Mouse (Mus musculus): ENCODE data around the gene Shank1. TPM values are rescaled to one million over a fixed set of nuclear protein-coding genes. Genes with fewer than 3 reads are reported as not detected.
"Not testable (repeated sequence)": the region's sequence is repeated elsewhere in the genome, so short reads cannot be mapped to it uniquely, and the experiment has no call there.

Gene Shank1
- 100 to 1,000 TPM; 568 to 623 (median 583) TPM for total RNA-seq (2022)

DNA sequence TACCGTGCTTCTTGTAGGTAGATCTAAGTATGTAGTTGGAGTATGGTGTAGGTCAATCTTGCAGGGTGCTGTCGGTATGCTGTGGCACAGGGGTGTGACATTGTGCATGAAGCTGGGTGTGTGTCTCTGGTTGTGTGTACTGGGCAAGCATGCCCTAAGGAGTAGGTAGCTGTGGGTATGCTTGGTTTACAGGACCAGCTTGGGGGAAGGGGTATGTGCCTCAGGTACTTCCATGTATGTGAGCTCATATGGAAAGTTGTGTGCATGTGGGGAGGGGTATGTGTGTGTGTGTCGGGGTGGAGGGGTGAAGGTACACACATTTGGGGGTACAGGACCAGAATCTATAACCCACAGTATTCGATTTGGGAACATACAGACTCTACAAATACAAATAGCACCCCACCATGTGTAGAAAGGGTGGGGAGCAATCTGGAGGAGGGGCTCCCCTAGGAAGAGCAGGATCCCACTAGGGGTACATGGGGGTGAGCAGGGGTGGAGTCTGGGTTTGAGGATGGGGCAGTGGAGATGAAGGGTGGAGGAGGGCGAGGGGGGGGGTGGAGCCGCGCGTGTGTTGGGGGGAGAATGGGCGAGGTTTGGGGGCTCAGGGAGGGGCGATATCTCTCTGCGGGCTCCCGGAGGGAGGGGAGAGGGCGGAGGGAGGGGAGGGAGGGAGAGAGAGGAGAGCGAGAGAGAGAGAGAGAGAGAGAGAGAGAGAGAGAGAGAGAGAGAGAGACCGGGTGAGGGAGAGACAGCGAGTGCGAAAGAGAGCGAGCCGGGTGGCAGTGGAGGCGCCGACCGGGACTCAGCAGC is at the start of gene Shank1:
Gene Shank1, plus strand, starts transcription at position 779 of the 810 bp plus-strand sequence.
- no peak for DNase-seq (ENCODE audit: low spot score in 2 of 2)

DNA sequence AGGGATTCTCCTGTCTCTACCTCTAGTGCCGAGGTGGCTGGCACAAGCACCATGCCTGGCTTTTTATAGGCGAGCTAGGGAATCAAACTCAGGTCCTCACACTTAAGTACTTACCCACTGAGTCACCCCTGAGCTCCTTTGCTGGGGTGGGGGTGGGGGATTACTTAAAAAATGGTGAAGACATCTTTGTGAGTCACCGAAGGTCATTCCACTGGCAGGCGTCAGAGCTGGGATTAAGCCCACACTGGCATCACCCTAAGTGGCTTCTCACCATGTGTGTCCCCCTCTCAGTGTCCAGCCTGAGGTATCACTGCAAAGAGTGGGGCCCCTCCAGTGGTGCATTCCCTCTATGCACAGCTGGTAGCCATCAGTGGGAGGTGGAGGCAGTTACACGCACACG is 49.6 kb upstream of the Shank1 start:
- no peak for DNase-seq (ENCODE audit: low spot score in 2 of 2)

DNA sequence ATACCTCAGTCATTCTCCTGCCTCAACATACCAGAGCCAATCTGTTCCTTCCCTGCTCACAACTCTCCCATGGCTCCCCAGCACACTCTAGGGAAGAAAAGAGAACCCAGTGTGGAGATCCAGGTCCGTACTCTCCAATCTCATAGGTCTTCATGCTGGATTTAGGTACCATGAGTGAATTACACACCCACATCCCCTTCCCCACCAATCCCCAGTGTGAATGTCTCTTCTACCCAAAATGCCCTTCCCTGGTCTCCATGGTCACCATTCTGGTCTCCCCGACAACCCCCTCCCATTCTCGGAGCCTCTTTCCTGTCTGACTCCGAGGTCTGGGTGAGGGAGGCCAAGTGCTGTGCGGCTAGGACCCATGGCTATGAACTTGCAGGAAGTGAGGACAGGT is 48.9 kb upstream of the Shank1 start, which contains the start of gene Gm15517:
Gene Gm15517, plus strand, starts transcription at position 301 of the 400 bp plus-strand sequence.
- DNase-seq (ENCODE audit: low spot score in 2 of 2), result no peak

DNA sequence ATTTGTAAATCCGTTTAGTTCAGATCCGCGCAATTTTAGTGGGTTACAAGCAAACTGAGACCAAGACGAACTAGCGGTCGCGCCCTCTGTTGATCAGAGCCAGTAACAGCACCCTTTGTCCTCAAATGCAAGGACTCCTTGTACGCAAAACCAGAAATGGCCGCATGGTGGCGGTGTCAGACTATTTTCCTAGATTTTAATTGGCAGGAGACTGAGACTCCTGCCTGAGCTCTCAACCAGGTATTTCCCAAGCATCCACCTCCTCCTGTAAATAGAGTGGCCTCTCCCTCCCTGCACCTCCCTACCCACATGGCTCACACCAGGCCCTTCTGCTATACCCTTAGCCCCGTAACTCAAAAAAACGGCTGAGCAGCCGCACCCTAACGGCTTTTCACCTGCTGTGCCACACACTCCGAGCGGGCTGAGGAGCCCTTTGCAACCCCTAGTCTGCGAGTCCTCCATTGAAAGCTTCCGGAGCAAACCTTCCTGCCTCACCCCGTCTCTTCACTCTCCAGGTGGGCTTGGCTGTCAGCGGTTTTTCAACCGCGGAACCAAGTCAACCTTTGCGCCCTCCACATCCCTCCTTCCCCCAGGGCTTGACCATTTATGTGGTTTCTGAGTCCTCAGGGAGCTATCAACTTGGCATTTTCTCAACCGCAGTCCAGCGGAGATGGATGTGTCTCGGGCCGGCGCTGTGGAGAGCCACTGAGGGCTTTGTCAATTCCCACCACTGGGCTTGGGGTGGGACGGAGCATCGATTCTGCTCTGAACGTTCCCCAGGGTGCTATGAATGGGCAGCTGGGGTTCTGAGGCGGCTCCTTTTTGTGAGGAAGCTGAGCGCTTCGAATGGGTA is 47.0 kb upstream of the Shank1 start:
- peak; percentile 91 to 98 for DNase-seq (ENCODE audit: low spot score in 2 of 2)

DNA sequence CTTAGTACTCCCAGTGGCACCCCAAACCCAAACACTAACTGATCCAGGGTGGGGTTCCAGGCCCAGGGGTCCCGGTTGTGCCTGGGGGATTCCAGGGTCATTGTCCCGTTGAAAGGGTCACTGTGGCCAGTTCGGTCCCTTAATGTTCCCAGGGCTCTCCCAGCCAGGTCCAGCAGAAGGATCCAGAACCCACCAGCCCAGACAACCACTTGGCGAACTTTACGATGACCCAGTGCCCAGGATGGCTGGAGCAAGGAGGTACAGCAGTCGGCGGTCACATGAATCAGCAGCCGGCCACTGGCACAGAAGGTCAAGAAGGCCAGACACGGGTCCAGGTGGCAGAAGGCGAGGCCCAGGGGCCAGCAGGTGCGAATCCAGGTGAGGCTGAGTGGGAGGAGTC is 41.9 kb upstream of the Shank1 start:
- DNase-seq (ENCODE audit: low spot score in 2 of 2), result no peak

DNA sequence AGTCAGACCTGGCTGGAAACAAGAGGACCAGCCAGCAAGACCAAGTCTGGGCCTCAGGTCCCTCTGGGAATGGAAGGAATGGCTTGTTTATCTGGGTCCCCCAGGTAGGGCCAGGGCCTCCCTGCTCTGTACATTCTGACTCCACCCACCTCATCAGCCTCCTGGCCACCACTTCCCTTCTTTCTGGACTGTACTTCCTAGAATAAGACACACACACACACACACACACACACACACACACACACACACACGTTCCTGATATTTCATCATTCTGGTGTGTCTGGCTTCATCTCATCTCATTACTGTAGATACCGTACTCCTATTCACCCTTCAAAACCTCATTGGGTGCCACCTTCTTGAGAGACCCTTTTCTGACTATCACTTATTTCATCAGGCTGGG is 40.7 kb upstream of the Shank1 start:
- DNase-seq (ENCODE audit: low spot score in 2 of 2), result no peak

DNA sequence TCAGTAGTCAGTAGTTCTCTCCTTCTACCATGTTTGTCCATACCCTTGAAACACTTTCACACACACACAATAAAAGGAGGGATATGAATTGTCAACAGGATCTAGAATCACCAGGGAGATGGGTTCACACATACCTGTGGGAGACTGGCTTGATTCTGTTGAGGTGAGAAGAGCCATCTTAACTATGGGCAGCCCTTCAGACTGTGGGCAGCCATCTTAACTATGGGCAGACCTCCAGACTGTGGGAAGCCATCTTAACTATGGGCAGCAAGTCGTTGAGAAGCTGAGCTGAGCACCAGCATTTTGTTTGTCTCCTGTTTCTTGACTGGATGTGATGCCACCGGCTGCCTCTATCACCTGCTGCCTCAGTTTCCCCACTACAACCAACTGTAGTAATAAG is 38.7 kb upstream of the Shank1 start:
- no peak for DNase-seq (ENCODE audit: low spot score in 2 of 2)

DNA sequence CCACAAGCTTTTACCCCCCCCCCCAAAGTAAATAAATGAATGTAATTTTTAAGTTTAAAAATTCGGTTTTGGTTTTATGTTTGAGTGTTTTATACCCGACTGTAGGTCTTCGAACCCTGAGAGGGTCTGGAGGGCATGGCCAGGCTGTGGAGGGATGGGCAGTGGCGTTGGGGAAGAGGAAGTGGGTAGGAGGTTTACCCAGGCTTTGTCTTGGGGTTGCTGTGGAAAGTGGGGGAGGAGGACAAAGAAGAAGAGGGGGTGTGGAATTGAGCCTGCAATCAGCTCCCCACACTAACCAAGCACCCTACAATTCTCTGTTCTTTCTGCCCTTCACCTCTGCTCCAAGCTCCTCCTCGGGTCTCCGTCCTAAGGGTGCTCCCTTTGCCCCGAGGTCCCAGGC is 37.5 kb upstream of the Shank1 start:
- DNase-seq (ENCODE audit: low spot score in 2 of 2), result no peak

DNA sequence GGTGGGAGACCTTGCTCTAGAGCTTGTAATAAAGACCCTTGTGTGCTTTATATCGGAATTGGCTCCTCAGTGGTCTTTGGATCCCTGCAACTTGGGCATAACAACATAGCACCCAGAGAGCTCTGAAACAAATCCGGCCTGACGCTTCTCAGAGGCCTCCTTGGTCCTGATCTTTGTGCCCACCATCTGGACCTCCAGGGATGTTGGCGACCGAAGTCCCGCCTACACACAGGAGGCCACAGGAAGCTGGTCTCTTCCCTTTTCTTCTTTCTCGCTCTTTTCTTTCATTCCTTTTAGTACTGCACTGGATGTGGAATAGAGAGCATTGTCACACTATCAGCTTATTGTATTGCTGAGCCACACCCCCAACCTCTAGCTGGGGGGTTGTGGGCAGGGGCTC is 36.6 kb upstream of the Shank1 start:
- DNase-seq (ENCODE audit: low spot score in 2 of 2), result no peak

DNA sequence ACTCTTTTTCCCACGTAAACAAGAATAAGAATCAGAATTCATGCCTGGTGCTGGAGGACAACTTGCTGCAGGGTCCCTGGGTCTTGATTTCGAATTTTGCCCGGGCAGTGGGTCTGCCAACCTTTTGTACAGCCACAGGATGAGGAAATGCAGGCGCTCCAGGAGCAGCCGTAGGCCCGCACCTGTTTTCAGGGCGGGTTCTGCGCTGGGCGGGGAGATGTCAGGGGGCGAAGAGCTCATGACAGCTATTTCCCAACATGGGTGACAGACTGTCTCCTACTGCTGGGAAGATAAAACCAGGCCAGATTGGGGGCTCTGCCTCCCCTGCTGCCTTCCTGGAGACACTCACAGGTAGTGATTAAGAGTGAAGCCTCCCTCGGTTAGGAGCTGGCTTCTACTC is 36.0 kb upstream of the Shank1 start:
- DNase-seq (ENCODE audit: low spot score in 2 of 2), result no peak

DNA sequence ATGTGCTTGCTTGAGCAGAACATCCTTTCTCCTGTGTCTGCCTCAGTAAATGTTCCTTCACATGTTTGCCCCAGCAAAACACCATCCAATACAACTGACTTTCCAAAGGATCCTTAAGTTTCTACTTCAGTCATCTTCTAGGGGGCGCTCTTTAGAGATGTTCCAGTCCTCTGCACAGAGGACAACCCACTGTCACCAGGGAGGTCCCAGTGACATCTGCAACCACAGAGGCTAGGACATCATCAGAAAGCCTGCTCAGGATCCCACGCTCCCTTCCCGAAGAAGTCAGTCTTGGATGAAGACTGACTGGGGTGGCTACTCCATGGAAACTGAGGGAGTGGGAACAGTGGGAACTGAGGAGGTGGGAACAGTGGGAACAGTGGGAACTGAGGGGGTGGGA is 34.5 kb upstream of the Shank1 start:
- no peak for DNase-seq (ENCODE audit: low spot score in 2 of 2)

DNA sequence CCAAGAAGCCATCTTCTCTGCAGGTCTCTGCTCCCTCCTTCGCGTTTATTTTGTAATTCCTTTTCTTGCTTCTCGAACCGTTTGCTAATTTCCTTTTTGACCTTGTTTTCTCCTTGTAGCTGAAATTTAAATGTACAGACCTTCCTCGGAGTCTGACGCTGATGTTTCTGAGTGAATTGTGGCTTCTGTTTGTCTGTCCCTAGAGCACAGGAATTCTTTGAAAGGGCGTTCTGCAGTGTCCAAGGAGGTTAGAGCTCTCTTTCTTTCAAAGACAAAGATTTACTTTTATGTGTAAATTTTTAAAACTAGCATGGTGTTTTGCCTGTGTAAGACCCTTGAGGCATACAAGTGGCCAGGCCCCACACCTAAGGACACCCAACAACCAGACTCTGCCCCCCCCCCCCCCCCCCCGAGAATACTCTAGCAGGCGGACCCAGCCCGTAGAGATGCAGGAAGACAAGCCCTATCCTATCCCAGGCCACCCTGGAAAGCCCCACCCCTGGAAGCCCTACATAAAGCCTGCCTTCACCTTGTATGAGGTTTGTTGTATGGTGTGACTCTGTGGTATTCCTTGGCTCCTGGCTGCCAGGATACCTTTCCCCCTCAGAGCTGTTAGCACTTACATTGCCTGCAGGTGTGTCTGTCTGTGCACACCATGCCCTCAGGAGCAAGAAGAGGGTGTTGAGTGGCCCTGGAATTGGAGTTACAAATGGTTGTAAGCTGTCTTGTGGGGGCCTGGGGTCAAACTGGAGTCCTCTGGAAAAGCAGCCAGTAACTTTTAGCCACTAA is 33.4 kb upstream of the Shank1 start:
- no peak for DNase-seq (ENCODE audit: low spot score in 2 of 2)

DNA sequence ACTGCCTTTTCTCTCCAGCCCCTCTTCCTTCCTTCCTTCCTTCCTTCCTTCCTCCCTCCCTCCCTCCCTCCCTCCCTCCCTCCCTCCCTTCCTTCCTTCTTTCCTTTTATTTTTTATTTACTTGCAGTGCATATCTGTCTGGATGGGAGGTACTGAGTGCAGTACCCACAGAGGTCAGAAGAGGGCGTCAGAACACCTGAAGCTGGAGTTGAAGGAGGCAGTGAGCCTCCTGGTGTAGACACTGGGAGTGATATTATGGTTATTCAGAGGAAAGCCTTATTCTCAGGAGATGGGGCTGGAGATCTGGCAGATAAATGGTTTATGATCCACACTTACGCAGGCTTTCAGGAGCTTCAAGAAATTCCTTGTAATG is 32.8 kb upstream of the Shank1 start:
- DNase-seq (ENCODE audit: low spot score in 2 of 2), result peak in 1 of 2 experiments; percentile 78

DNA sequence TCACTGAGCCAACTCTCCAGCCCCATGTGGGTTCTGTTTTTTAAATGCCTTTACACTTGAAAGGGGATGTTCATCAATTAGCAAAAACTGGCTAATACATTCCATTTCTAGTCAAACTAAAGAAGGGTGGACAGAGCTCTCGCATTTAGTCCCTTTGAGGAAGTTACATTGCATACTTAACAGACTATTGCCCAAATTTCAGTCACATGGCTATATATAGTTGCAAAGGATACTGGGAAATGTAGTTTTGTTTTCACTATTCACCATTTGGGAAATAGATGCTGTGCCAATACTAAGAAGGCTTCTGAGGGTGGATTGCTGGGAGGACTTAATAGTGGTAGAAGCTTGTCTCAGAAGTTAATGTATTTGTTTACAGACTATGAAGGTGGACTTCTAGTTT is 29.1 kb upstream of the Shank1 start:
- no peak for DNase-seq (ENCODE audit: low spot score in 2 of 2)

DNA sequence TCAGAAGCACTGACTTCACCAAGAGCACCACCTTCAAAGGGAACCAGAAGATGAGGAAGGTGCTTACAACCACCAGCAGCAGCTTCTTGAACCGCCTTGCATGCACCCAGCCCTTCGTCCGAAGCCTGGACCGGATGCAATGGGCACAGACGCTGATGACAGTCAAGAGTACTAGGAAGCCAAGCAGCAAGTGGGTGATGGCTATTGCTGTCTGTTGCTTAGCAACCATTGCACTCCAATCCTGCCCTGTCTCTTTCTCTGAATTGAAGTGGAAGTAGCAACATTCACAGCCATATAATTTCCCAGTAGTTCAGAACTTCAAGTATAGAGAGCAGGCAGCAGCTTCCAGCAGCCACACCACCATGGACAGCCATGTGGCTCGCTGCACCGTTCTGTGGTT is 28.5 kb upstream of the Shank1 start:
- no peak for DNase-seq (ENCODE audit: low spot score in 2 of 2)

DNA sequence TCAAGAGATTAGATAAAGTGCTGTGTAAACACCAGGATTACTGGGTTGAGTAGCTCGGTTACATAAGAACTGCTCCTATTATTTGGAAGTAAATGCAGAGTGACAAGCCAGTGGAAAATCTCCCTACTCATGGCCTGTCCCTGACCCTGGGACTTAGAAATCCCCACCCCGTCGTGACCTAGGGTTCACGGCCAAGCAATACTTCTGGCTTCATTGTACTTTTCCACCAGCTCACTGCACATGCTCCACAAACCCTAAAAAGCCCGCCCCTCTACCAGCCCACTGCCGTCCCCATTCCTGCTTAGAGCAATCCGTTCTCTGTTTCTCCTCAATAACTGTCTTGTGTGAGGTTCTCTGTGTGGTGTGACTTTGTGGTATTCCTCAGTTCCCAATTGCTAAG is 22.3 kb upstream of the Shank1 start:
- DNase-seq (ENCODE audit: low spot score in 2 of 2), result no peak

DNA sequence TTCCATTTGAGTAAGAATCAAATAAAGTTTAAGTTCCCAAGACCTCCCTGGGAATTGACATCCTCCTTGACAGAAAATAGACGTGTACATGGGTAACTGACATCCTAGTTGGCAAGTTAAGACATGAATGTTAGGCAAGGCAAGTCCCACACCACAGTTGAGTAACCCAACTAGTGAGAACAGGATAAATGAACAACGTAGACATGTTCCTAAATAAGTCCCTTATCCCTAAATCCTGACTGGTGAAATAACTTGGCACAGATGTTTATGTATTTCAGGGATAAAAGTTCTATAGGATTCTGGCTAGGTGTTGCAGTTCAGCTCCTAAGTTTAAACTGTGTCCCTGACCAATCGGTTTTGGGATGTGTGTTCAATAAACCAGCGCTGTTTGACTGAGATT is 19.1 kb upstream of the Shank1 start:
- no peak for DNase-seq (ENCODE audit: low spot score in 2 of 2)

DNA sequence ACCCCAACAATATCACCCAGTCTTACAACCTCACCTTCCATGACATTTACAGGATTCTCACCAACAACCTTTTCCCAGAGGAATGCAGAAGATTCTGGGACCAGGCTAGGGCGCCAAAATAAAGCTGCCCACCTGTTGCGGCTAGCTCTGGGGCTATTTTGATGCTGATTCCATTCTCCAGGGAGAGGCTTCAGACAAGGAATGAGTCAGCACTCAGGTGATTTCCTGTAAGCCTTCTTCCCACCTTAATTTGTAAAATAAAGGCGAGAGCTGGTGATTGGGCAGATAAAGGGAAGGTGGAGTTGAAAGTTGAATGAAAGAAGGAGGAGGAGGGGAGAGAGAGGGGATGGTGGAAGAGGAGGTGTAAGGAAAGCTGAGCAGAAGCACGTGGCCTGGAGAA is 18.6 kb upstream of the Shank1 start:
- DNase-seq (ENCODE audit: low spot score in 2 of 2), result no peak

DNA sequence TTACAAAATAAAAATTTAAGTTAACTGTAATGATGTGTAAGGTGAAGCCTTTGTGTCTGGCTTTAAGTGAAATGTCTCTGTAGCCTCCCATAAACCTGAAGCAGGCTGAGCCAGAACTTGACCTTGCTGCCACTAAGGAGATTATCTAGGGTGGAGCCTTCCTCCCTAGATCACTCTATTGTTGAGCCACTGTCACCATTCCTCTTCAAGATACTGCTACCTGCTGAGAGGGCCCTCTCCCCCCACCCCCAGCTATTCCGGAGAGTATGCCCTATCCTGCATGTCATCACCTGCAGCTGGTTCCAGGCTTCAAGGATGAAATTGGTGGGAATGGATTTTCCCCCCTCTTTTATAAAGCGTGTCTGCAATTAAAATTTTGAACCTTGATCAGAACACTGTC is 12.6 kb upstream of the Shank1 start:
- not testable (repeated sequence) for DNase-seq (ENCODE audit: low spot score in 2 of 2)

DNA sequence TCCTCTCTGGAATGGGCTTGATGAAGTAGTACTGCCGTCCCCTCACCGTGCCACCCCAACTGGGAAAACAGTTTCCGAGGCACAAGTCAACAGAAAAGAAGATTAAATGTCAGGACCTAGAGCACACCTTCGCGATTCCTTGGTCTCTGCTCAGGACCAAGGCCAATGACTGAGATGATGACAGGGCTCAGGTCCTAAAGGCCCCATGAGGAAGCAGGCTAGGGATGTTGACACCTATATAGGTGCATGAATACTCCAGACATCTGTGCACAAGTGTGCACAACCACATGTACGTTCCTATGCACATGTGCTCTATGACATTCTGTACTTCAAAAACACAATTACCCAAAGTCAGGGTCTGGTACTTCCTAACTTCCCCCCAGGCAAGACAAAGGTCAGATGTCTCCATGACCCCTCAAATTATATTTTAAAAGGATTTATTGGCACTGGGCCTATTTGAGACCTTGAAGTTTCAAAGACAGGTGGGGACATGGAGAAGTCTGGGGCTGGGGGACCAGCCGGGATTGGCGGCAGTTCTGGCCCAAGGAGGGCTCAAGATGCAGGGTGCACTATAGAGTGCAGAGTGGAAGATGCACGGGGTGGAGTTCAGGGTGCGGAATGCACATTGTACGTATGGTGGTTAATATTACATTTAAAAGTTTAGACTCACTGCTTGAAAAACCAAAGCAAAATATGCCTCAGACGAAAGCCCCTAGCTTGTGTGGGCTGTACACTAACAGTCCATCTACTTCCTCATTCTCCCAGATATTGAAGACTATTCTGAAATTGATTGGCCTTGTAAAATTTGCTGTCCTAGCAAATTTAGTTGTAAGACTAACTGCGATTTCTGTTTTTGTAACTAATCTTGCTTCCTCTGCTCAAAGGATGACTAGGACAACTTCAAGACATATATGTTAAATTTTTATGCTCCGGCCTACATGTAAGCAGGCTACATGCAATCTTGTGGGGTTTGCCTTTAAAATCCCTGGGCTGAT is 6.4 kb upstream of the Shank1 start:
- DNase-seq (ENCODE audit: low spot score in 2 of 2), result no peak

DNA sequence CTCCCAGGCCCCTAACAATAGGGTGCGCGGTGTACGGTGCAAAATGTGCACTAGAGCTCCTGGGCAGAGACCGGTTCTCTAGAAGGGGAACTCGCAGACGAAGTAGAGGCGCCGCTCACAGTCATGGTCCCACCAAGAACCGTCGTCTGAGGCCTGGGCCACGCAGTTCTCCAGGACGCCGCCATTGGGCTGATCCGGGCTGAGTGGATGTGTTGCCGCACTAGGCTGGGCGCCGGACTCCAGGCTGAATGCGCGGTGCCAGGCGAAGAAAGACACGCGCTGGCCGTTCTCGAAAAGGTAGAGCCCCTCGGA is 5.6 kb upstream of the Shank1 start:
- DNase-seq (ENCODE audit: low spot score in 2 of 2), result no peak
